Mouse (Mus musculus): Measurements from ENCODE around the gene Gm17581. TPM values are rescaled to one million over a fixed set of nuclear protein-coding genes. Genes with fewer than 3 reads are reported as not detected.
A peak's percentile ranks its signal among the peaks of the same experiment; 100 is the strongest.

Gene Gm17581
- total RNA-seq, 4 experiments from 2014 or later, result not detected

GRCm38 (mm10) chr2:155691723-155692493 is 43.8 kb downstream of the Gm17581 start, which contains the start of gene Trpc4ap:
TSS of gene Trpc4ap (minus strand) at chr2:155692384.
- peak; percentile 86 to 98 for DNase-seq (ENCODE audit: low spot score in 2 of 2)

GRCm38 (mm10) chr2:155691336-155691722 is 44.3 kb downstream of the Gm17581 start:
- no peak for DNase-seq (ENCODE audit: low spot score in 2 of 2)

- DNase-seq (ENCODE audit: low spot score in 2 of 2), result no peak
Observed at GRCm38 (mm10) chr2:155689211-155689610, 46.5 kb downstream of the Gm17581 start.

- no peak for DNase-seq (ENCODE audit: low spot score in 2 of 2)
Observed at GRCm38 (mm10) chr2:155687746-155688145, 47.9 kb downstream of the Gm17581 start.

GRCm38 (mm10) chr2:155686572-155686971 is 49.1 kb downstream of the Gm17581 start:
- DNase-seq (ENCODE audit: low spot score in 2 of 2), result no peak

Other genes starting within 250 kb of the Gm17581 start
- 10 to 100 TPM; 53.0 to 64.3 (median 55.1) TPM for gene Acss2, start 217.9 kb downstream of the Gm17581 start, total RNA-seq (2022)
- 100 to 1,000 TPM; 104 to 117 (median 113) TPM for gene Ggt7, start 217.6 kb downstream of the Gm17581 start, total RNA-seq (2022)
- 10 to 100 TPM; 14.6 to 15.7 (median 15.0) TPM for gene Gss, start 143.1 kb downstream of the Gm17581 start, total RNA-seq (2022)
- 10 to 100 TPM in 1 of 4 experiments, 1 to 10 TPM in 3; 3.7 to 13.0 (median 7.2) TPM for gene Myh7b, start 124.7 kb downstream of the Gm17581 start, total RNA-seq (2022)
- 100 to 1,000 TPM; 148 to 150 (median 149) TPM for gene Trpc4ap, start 43.5 kb downstream of the Gm17581 start, total RNA-seq (2022)
- gene Edem2, start 6.4 kb downstream of the Gm17581 start, total RNA-seq (2022), result 10 to 100 TPM; 21.9 to 23.9 (median 23.3) TPM
- 1 to 10 TPM in 3 of 4 experiments, under 1 TPM in 1; 0.76 to 2.5 (median 1.9) TPM for gene Procr, start 15.3 kb upstream of the Gm17581 start, total RNA-seq (2022)
- gene Mmp24, start 39.5 kb upstream of the Gm17581 start, total RNA-seq (2022), result 10 to 100 TPM; 29.2 to 30.8 (median 29.9) TPM
- gene BC029722, start 83.6 kb upstream of the Gm17581 start, total RNA-seq (2022), result 10 to 100 TPM; 56.9 to 63.1 (median 60.3) TPM
- 10 to 100 TPM; 78.6 to 93.2 (median 86.3) TPM for gene Eif6, start 91.1 kb upstream of the Gm17581 start, total RNA-seq (2022)
- gene Fam83c, start 99.0 kb upstream of the Gm17581 start, total RNA-seq (2022), result not detected
- gene Uqcc1, start 194.4 kb upstream of the Gm17581 start, total RNA-seq (2022), result 10 to 100 TPM; 82.6 to 97.0 (median 87.0) TPM
- not detected for gene Gm15557, start 204.9 kb upstream of the Gm17581 start, total RNA-seq (2022)
- under 1 TPM; 0.20 to 0.37 (median 0.24) TPM for gene Gdf5, start 209.5 kb upstream of the Gm17581 start, total RNA-seq (2022)
- gene Cep250, start 220.6 kb upstream of the Gm17581 start, total RNA-seq (2022), result 10 to 100 TPM; 19.3 to 23.7 (median 19.8) TPM

Measured in left cerebral cortex, adult 8-10 months (tissue).